Mouse (Mus musculus) liver, postnatal 0 days (tissue): ENCODE measurements around the gene Fem1a. TPM values are rescaled to one million over a fixed set of nuclear protein-coding genes. Genes with fewer than 3 reads are reported as not detected.
A peak's percentile ranks its signal among the peaks of the same experiment; 100 is the strongest.

ENCODE experiments used
- ATAC-seq: fragments of 200-750 bp; cut with Nextera tagmentation; 2 replicates; pipeline ENCODE4 v1.8.0; 2017; ENCODE audit warnings: mild to moderate bottlenecking, moderate library complexity
- DNase-seq: peaks from one replicate; pipeline ENCODE4 v3.0.0-alpha.2; 2016
- H3K27ac ChIP-seq: fragments of 300-500 bp; sonication (generic); 2 replicates; pipeline ENCODE4 v1.5.1; 2014; ENCODE audit warnings: antibody characterized with exemption, moderate library complexity, mild to moderate bottlenecking, low read depth
- H3K27me3 ChIP-seq: fragments of 300-500 bp; sonication (generic); 2 replicates; pipeline ENCODE4 v1.6.1; 2014; ENCODE audit warnings: low read length, control low read depth, mixed read lengths; ENCODE audit not compliant: insufficient read depth
- H3K36me3 ChIP-seq: fragments of 300-500 bp; sonication (generic); replicated peaks from 2 replicates; pipeline ENCODE4 v1.6.1; 2014; ENCODE audit warnings: mild to moderate bottlenecking, control low read depth, low read length, moderate library complexity, mixed read lengths; ENCODE audit not compliant: insufficient read depth
- H3K4me1 ChIP-seq: fragments of 300-500 bp; sonication (generic); 2 replicates; pipeline ENCODE4 v1.6.1; 2014; ENCODE audit warnings: antibody characterized with exemption, mild to moderate bottlenecking, control low read depth; ENCODE audit not compliant: insufficient read depth
- H3K4me2 ChIP-seq: fragments of 300-500 bp; sonication (generic); 2 replicates; pipeline ENCODE4 v1.6.1; 2014; ENCODE audit warnings: low read depth, mild to moderate bottlenecking, low read length, moderate library complexity, mixed read lengths
- H3K4me3 ChIP-seq: fragments of 300-500 bp; sonication (generic); 2 replicates; pipeline ENCODE4 v1.5.1; 2014; ENCODE audit warnings: low read depth, low read length
- H3K9ac ChIP-seq: fragments of 300-500 bp; sonication (generic); replicated peaks from 2 replicates; pipeline ENCODE4 v1.6.1; 2014; ENCODE audit warnings: mild to moderate bottlenecking, moderate library complexity
- H3K9me3 ChIP-seq: fragments of 300-500 bp; sonication (generic); 2 replicates; pipeline ENCODE4 v1.6.1; 2016; ENCODE audit warnings: mild to moderate bottlenecking, control low read depth, low read length, mixed read lengths
- CTCF ChIP-seq: sonication (generic); IDR thresholded peaks from 2 replicates; pipeline ENCODE4 v1.5.1; 2016; ENCODE audit warnings: antibody characterized with exemption, low read depth
- EP300 ChIP-seq: IDR thresholded peaks from 2 replicates; pipeline ENCODE4 v1.6.1; 2016; ENCODE audit warnings: antibody characterized with exemption, low read depth, mild to moderate bottlenecking
- WGBS: fragments of 180-500 bp; shearing (Covaris S2); extraction: QIAGEN DNeasy Blood & Tissue Kit; methylation state at CpG from one replicate; pipeline ENCODE4 v1.1.7; 2014; ENCODE audit not compliant: insufficient replicate concordance; 5-methylcytosine and 5-hydroxymethylcytosine counted together
- polyA plus RNA-seq: library from polyadenylated mRNA; unstranded; fragments of >200 nt; fragmentation: Nextera tagmentation; extraction: Ambion mirVana; gene quantifications from 2 replicates; pipeline ENCODE4 v1.2.1, GENCODE M21; 2015

Fem1a gene
- polyA plus RNA-seq, 1 experiment from 2014 or later, result 5.2 TPM

- Histone ChIP-seq H3K27me3 (no peaks in the 10 kb centered on the region), H3K9ac (no peak overlapping the region), H3K4me3 (no peak overlapping the region), H3K4me2 (no peak overlapping the region), H3K4me1 (peaks cover 41% of the 10 kb centered on the region), H3K27ac (peak overlapping the region; percentile 16), H3K36me3 (peaks cover 31% of the 10 kb centered on the region), H3K9me3 (no peaks in the 10 kb centered on the region)
- WGBS, result 79% methylated on average over 5 of the region's 5 CpGs
- TF ChIP-seq CTCF (no peak), EP300 (no peak)
- DNase-seq, result no peak
- ATAC-seq, result no peak
These were observed 17.4 kb downstream of the Fem1a start for GRCm38 (mm10) chr17:56273986-56274385.

GRCm38 (mm10) chr17:56275842-56276480 is 19.4 kb downstream of the Fem1a start:
- ATAC-seq (peak; percentile 41), DNase-seq (peak; percentile 52)
- Histone ChIP-seq H3K4me2 (peak overlapping the region; percentile 88), H3K36me3 (peaks cover 34% of the 10 kb centered on the region), H3K4me1 (peaks cover 39% of the 10 kb centered on the region), H3K9ac (peak overlapping the region; percentile 81), H3K4me3 (peak overlapping the region; percentile 76), H3K27ac (peak overlapping the region; percentile 96), H3K9me3 (no peaks in the 10 kb centered on the region), H3K27me3 (no peaks in the 10 kb centered on the region)
- no peak for TF ChIP-seq EP300
- 9% methylated on average over 5 of the region's 5 CpGs for WGBS

GRCm38 (mm10) chr17:56276643-56277566 is 20.3 kb downstream of the Fem1a start, which contains the start of gene Ticam1:
Gene Ticam1, minus strand, starts transcription at chr17:56276786.
- Histone ChIP-seq H3K4me2 (peak within 1 kb of the TSS; percentile 88), H3K4me3 (peak within 1 kb of the TSS; percentile 76), H3K9me3 (no peaks in the 10 kb centered on the region), H3K27ac (peak within 1 kb of the TSS; percentile 96), H3K27me3 (no peaks in the 10 kb centered on the region), H3K36me3 (peaks cover 31% of the 10 kb centered on the region), H3K9ac (peak within 1 kb of the TSS; percentile 81), H3K4me1 (peaks cover 43% of the 10 kb centered on the region)
- DNase-seq (peak; percentile 93), ATAC-seq (peak; percentile 86)
- WGBS, result 5% methylated on average over 15 of the region's 21 CpGs
- TF ChIP-seq EP300 (peak; percentile 87), CTCF (peak; percentile 55)

DNA sequence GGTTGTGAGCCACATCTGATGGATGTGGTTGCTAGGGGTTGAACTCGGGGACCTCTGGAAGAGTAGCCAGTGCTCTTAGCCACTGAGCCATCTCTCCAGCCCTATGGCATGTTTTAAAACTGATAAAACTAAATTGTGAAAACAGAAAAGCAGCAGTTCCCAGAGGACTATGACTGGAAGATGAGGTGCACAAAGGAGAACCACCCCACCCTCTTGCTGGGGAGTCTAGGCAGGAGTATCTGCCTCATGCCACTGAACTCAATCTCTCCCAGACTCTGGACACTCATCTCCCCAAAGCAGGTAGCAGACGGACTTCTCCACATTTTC is 20.9 kb downstream of the Fem1a start:
- H3K4me1 ChIP-seq, result peaks cover 37% of the 10 kb centered on the region

DNA sequence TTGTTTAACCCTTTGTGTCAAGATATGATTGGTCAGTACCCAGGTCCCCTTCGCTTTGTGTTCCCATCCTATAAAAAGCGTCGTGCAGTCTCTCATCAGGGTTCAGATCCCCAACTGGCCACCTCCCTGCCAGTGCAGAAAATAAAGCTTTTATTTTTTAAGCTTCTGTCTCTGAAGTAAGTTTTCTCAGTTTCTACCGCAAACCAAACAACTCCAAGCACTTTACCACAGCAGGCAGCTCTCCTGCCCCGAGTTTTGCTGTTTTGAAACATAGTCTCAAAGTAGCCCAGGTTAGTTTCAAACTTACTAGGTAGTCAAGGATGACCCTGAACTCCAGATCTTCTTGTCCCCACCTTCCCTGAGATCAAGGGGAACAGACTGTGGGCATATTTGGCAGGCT is 21.7 kb downstream of the Fem1a start:
- no peak overlapping the region for H3K4me2 ChIP-seq
- peaks cover 41% of the 10 kb centered on the region for H3K36me3 ChIP-seq

More for the DNA sequence above, 20.9 kb downstream of the Fem1a start:
- H3K9me3 ChIP-seq, result no peaks in the 10 kb centered on the region
- no peak for TF ChIP-seq CTCF
- no peak for TF ChIP-seq EP300
- DNase-seq, result no peak
- ATAC-seq, result no peak
- peak overlapping the region; percentile 96 for H3K27ac ChIP-seq
- peak overlapping the region; percentile 81 for H3K9ac ChIP-seq
- no peak overlapping the region for H3K4me3 ChIP-seq
- peaks cover 33% of the 10 kb centered on the region for H3K36me3 ChIP-seq
- 30% methylated on average over 2 of the region's 2 CpGs for WGBS
- H3K27me3 ChIP-seq, result no peaks in the 10 kb centered on the region
- H3K4me2 ChIP-seq, result peak overlapping the region; percentile 88

DNA sequence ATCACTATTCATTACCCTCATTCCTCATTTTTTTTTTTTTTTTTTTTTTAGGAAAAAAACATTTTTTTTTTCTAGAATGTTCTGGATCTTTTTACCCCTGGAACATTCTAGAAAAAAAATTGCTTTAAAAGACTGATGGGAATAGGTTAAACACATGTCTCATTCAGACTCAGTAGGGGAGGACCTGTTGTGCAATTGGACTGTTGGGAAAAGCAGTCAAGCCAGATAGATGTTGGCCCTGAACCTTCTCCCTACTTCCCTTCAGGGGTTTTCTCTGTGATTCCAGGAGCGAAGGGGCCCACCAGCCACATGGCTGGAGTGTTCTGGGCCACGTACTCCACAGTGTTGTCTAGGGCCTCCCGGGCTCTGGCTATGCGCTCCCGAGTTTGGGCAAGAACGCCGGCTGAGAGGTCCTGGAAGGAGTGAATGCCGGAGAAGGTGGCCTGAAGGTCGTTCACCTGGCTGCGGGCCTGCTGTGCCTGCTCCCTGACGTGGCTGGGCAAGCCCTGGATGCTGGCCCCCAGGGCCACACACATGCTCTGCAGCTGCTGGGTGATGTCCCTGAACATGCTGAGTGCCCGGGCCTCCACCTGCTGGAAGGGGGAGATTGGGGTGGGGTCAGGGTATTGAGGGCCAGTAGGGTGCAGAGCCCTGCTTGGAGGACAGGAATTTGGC is 23.0 kb downstream of the Fem1a start:
- peak overlapping the region; percentile 96 for H3K27ac ChIP-seq

More for the DNA sequence above, 21.7 kb downstream of the Fem1a start:
- Histone ChIP-seq H3K27me3 (no peaks in the 10 kb centered on the region), H3K4me1 (peaks cover 31% of the 10 kb centered on the region), H3K27ac (peak overlapping the region; percentile 96), H3K9me3 (no peaks in the 10 kb centered on the region), H3K4me3 (no peak overlapping the region), H3K9ac (no peak overlapping the region; the same call in 1 of the 2 replicates)
- TF ChIP-seq CTCF, result no peak
- TF ChIP-seq EP300, result no peak
- ATAC-seq (no peak), DNase-seq (no peak)
- 88% methylated on average over 5 of the region's 5 CpGs for WGBS

More for the DNA sequence above, 23.0 kb downstream of the Fem1a start:
- DNase-seq, result peak; percentile 67
- Histone ChIP-seq H3K4me2 (no peak overlapping the region), H3K27me3 (no peaks in the 10 kb centered on the region), H3K4me1 (peaks cover 27% of the 10 kb centered on the region), H3K9ac (no peak overlapping the region), H3K36me3 (peaks cover 44% of the 10 kb centered on the region), H3K4me3 (no peak overlapping the region), H3K9me3 (no peaks in the 10 kb centered on the region)
- TF ChIP-seq EP300 (no peak; the same call in 1 of the 2 replicates), CTCF (no peak)
- 72% methylated on average over 12 of the region's 12 CpGs for WGBS
- peak; percentile 30 for ATAC-seq
